Mouse (Mus musculus): ENCODE results near the gene Clmn. TPM values are rescaled to one million over a fixed set of nuclear protein-coding genes. Genes with fewer than 3 reads are reported as not detected.
"Not testable (repeated sequence)": the region's sequence is repeated elsewhere in the genome, so short reads cannot be mapped to it uniquely, and the experiment has no call there.

The Clmn gene
- polyA plus RNA-seq, 1 experiment from 2014 or later, result 4.1 TPM

- 0 out of 2 replicates have a peak, but pooled peaks have one; percentile 40 for ATAC-seq (replicated peaks; ENCODE audit: insufficient number of reproducible peaks, low FRiP score, low TSS enrichment, low read depth)
- Histone ChIP-seq H3K9me3 (replicated peaks; ENCODE audit: control insufficient read depth, low read length) (no peaks in the 10 kb centered on the region), H3K4me3 (ENCODE audit: low read depth, low read length) (no peak overlapping the region), H3K27me3 (ENCODE audit: control insufficient read depth, insufficient read depth, low read length) (no peaks in the 10 kb centered on the region), H3K36me3 (replicated peaks; ENCODE audit: control insufficient read depth, insufficient read depth, low read depth, low read length) (no peaks in the 10 kb centered on the region; the same call in 1 of the 2 replicates), H3K4me2 (ENCODE audit: low read depth, low read length) (no peak overlapping the region), H3K4me1 (ENCODE audit: control insufficient read depth, insufficient read depth, low read length) (no peaks in the 10 kb centered on the region), H3K27ac (replicated peaks; ENCODE audit: low read depth, low read length) (no peak overlapping the region), H3K9ac (replicated peaks; ENCODE audit: low read length) (no peak overlapping the region)
- DNase-seq (ENCODE audit: low spot score), result no peak
- WGBS, result 72% methylated on average over 3 of the region's 3 CpGs
These were observed 133.1 kb downstream of the Clmn start for GRCm38 (mm10) chr12:104731782-104732181.

GRCm38 (mm10) chr12:104726436-104726835, 138.4 kb downstream of the Clmn start:
- 73% methylated on average over 2 of the region's 2 CpGs for WGBS
- not testable (repeated sequence) for H3K9me3 ChIP-seq (replicated peaks; ENCODE audit: control insufficient read depth, low read length); H3K36me3 ChIP-seq (replicated peaks; ENCODE audit: control insufficient read depth, insufficient read depth, low read depth, low read length); H3K27ac ChIP-seq (replicated peaks; ENCODE audit: low read depth, low read length); H3K9ac ChIP-seq (replicated peaks; ENCODE audit: low read length); H3K4me1 ChIP-seq (ENCODE audit: control insufficient read depth, insufficient read depth, low read length); ATAC-seq (replicated peaks; ENCODE audit: insufficient number of reproducible peaks, low FRiP score, low TSS enrichment, low read depth); H3K27me3 ChIP-seq (ENCODE audit: control insufficient read depth, insufficient read depth, low read length); H3K4me2 ChIP-seq (ENCODE audit: low read depth, low read length); H3K4me3 ChIP-seq (ENCODE audit: low read depth, low read length); DNase-seq (ENCODE audit: low spot score)

GRCm38 (mm10) chr12:104722056-104722455, 142.8 kb downstream of the Clmn start:
- no peaks in the 10 kb centered on the region for H3K4me1 ChIP-seq (ENCODE audit: control insufficient read depth, insufficient read depth, low read length)
- DNase-seq (ENCODE audit: low spot score) (no peak), ATAC-seq (replicated peaks; ENCODE audit: insufficient number of reproducible peaks, low FRiP score, low TSS enrichment, low read depth) (no peak)
- no peak overlapping the region for H3K4me3 ChIP-seq (ENCODE audit: low read depth, low read length)
- H3K9ac ChIP-seq (replicated peaks; ENCODE audit: low read length), result no peak overlapping the region
- no peaks in the 10 kb centered on the region for H3K27me3 ChIP-seq (ENCODE audit: control insufficient read depth, insufficient read depth, low read length)
- peaks cover 5% of the 10 kb centered on the region for H3K36me3 ChIP-seq (replicated peaks; ENCODE audit: control insufficient read depth, insufficient read depth, low read depth, low read length)
- 94% methylated on average over 10 of the region's 10 CpGs for WGBS
- H3K4me2 ChIP-seq (ENCODE audit: low read depth, low read length), result no peak overlapping the region
- no peaks in the 10 kb centered on the region for H3K9me3 ChIP-seq (replicated peaks; ENCODE audit: control insufficient read depth, low read length)
- H3K27ac ChIP-seq (replicated peaks; ENCODE audit: low read depth, low read length), result no peak overlapping the region

- no peak for ATAC-seq (replicated peaks; ENCODE audit: insufficient number of reproducible peaks, low FRiP score, low TSS enrichment, low read depth)
- no peak for DNase-seq (ENCODE audit: low spot score)
- Histone ChIP-seq H3K4me3 (ENCODE audit: low read depth, low read length) (no peak overlapping the region), H3K27me3 (ENCODE audit: control insufficient read depth, insufficient read depth, low read length) (no peaks in the 10 kb centered on the region), H3K9ac (replicated peaks; ENCODE audit: low read length) (no peak overlapping the region), H3K27ac (replicated peaks; ENCODE audit: low read depth, low read length) (no peak overlapping the region), H3K9me3 (replicated peaks; ENCODE audit: control insufficient read depth, low read length) (no peaks in the 10 kb centered on the region), H3K36me3 (replicated peaks; ENCODE audit: control insufficient read depth, insufficient read depth, low read depth, low read length) (peaks cover 7% of the 10 kb centered on the region), H3K4me2 (ENCODE audit: low read depth, low read length) (no peak overlapping the region), H3K4me1 (ENCODE audit: control insufficient read depth, insufficient read depth, low read length) (no peaks in the 10 kb centered on the region)
- WGBS, result 75% methylated on average over 3 of the region's 3 CpGs
These were observed 143.9 kb downstream of the Clmn start for GRCm38 (mm10) chr12:104721011-104721410.

- Histone ChIP-seq H3K27ac (replicated peaks; ENCODE audit: low read depth, low read length) (no peak overlapping the region), H3K27me3 (ENCODE audit: control insufficient read depth, insufficient read depth, low read length) (no peaks in the 10 kb centered on the region), H3K4me2 (ENCODE audit: low read depth, low read length) (no peak overlapping the region), H3K9ac (replicated peaks; ENCODE audit: low read length) (no peak overlapping the region), H3K4me3 (ENCODE audit: low read depth, low read length) (no peak overlapping the region), H3K36me3 (replicated peaks; ENCODE audit: control insufficient read depth, insufficient read depth, low read depth, low read length) (peaks cover 8% of the 10 kb centered on the region), H3K9me3 (replicated peaks; ENCODE audit: control insufficient read depth, low read length) (no peaks in the 10 kb centered on the region), H3K4me1 (ENCODE audit: control insufficient read depth, insufficient read depth, low read length) (no peaks in the 10 kb centered on the region)
- DNase-seq (ENCODE audit: low spot score) (no peak), ATAC-seq (replicated peaks; ENCODE audit: insufficient number of reproducible peaks, low FRiP score, low TSS enrichment, low read depth) (no peak)
- 88% methylated on average over 5 of the region's 5 CpGs for WGBS
These were observed 145.9 kb downstream of the Clmn start for GRCm38 (mm10) chr12:104718956-104719355.

GRCm38 (mm10) chr12:104716409-104716808, 148.5 kb downstream of the Clmn start:
- H3K4me3 ChIP-seq (ENCODE audit: low read depth, low read length), result no peak overlapping the region
- H3K27ac ChIP-seq (replicated peaks; ENCODE audit: low read depth, low read length), result no peak overlapping the region
- H3K9ac ChIP-seq (replicated peaks; ENCODE audit: low read length), result no peak overlapping the region
- H3K4me2 ChIP-seq (ENCODE audit: low read depth, low read length), result no peak overlapping the region
- 40% methylated on average over 5 of the region's 5 CpGs for WGBS
- no peaks in the 10 kb centered on the region for H3K9me3 ChIP-seq (replicated peaks; ENCODE audit: control insufficient read depth, low read length)
- ATAC-seq (replicated peaks; ENCODE audit: insufficient number of reproducible peaks, low FRiP score, low TSS enrichment, low read depth) (peak; percentile 49), DNase-seq (ENCODE audit: low spot score) (peak; percentile 76)
- H3K4me1 ChIP-seq (ENCODE audit: control insufficient read depth, insufficient read depth, low read length), result no peaks in the 10 kb centered on the region
- peaks cover 15% of the 10 kb centered on the region for H3K36me3 ChIP-seq (replicated peaks; ENCODE audit: control insufficient read depth, insufficient read depth, low read depth, low read length)
- no peaks in the 10 kb centered on the region for H3K27me3 ChIP-seq (ENCODE audit: control insufficient read depth, insufficient read depth, low read length)

- ATAC-seq (replicated peaks; ENCODE audit: insufficient number of reproducible peaks, low FRiP score, low TSS enrichment, low read depth) (no peak), DNase-seq (ENCODE audit: low spot score) (no peak)
- Histone ChIP-seq H3K27ac (replicated peaks; ENCODE audit: low read depth, low read length) (no peak overlapping the region), H3K36me3 (replicated peaks; ENCODE audit: control insufficient read depth, insufficient read depth, low read depth, low read length) (peaks cover 15% of the 10 kb centered on the region), H3K4me3 (ENCODE audit: low read depth, low read length) (no peak overlapping the region), H3K9me3 (replicated peaks; ENCODE audit: control insufficient read depth, low read length) (no peaks in the 10 kb centered on the region), H3K4me2 (ENCODE audit: low read depth, low read length) (no peak overlapping the region), H3K4me1 (ENCODE audit: control insufficient read depth, insufficient read depth, low read length) (no peaks in the 10 kb centered on the region), H3K27me3 (ENCODE audit: control insufficient read depth, insufficient read depth, low read length) (no peaks in the 10 kb centered on the region), H3K9ac (replicated peaks; ENCODE audit: low read length) (no peak overlapping the region)
- WGBS, result 91% methylated on average over 5 of the region's 5 CpGs
These were observed 149.4 kb downstream of the Clmn start for GRCm38 (mm10) chr12:104715453-104715852.

Data from embryonic facial prominence, embryonic 11.5 days (tissue).